Mouse (Mus musculus): ENCODE data around the gene Pyy.

Pyy gene

GRCm38 (mm10) chr11:102107732-102108131, at the start of gene Pyy:
Gene Pyy (minus strand): TSS chr11:102107832.
- DNase-seq (ENCODE audit: extremely low spot score) = no peak

- no peak for DNase-seq (ENCODE audit: extremely low spot score)
These were observed 49.1 kb upstream of the Pyy start for GRCm38 (mm10) chr11:102156786-102157089.

- DNase-seq (ENCODE audit: extremely low spot score) = peak; percentile 87
These were observed 48.6 kb upstream of the Pyy start, which contains the start of gene Tmem101 for GRCm38 (mm10) chr11:102156039-102156785. Gene Tmem101 (minus strand): TSS chr11:102156404.

- DNase-seq (ENCODE audit: extremely low spot score) = no peak
These were observed 39.8 kb upstream of the Pyy start for GRCm38 (mm10) chr11:102147213-102147989.

GRCm38 (mm10) chr11:102146531-102146930, 38.9 kb upstream of the Pyy start:
- no peak for DNase-seq (ENCODE audit: extremely low spot score)

- DNase-seq (ENCODE audit: extremely low spot score) = no peak
These were observed 38.4 kb upstream of the Pyy start for GRCm38 (mm10) chr11:102146005-102146404.

- peak; percentile 45 for DNase-seq (ENCODE audit: extremely low spot score)
These were observed 37.9 kb upstream of the Pyy start, which contains the start of gene Nags for GRCm38 (mm10) chr11:102145471-102146001. Gene Nags (plus strand): TSS chr11:102145513.

- no peak for DNase-seq (ENCODE audit: extremely low spot score)
These were observed 37.4 kb upstream of the Pyy start for GRCm38 (mm10) chr11:102144957-102145470.

- no peak for DNase-seq (ENCODE audit: extremely low spot score)
These were observed 34.7 kb upstream of the Pyy start for GRCm38 (mm10) chr11:102142355-102142754.

- DNase-seq (ENCODE audit: extremely low spot score) = peak; percentile 76
These were observed 32.9 kb upstream of the Pyy start for GRCm38 (mm10) chr11:102140508-102140907.

- DNase-seq (ENCODE audit: extremely low spot score) = no peak
These were observed 30.8 kb upstream of the Pyy start for GRCm38 (mm10) chr11:102138447-102138740.

- DNase-seq (ENCODE audit: extremely low spot score) = peak; percentile 69
These were observed 30.2 kb upstream of the Pyy start for GRCm38 (mm10) chr11:102137625-102138446.

GRCm38 (mm10) chr11:102134516-102134915, 26.9 kb upstream of the Pyy start:
- DNase-seq (ENCODE audit: extremely low spot score) = no peak

GRCm38 (mm10) chr11:102117386-102117785, 9.8 kb upstream of the Pyy start:
- no peak for DNase-seq (ENCODE audit: extremely low spot score)

GRCm38 (mm10) chr11:102116241-102116640, 8.6 kb upstream of the Pyy start:
- DNase-seq (ENCODE audit: extremely low spot score) = no peak

GRCm38 (mm10) chr11:102111576-102111975, 3.9 kb upstream of the Pyy start:
- no peak for DNase-seq (ENCODE audit: extremely low spot score)

GRCm38 (mm10) chr11:102106911-102107310, 721 bp downstream of the Pyy start:
- DNase-seq (ENCODE audit: extremely low spot score) = no peak

- peak; percentile 72 for DNase-seq (ENCODE audit: extremely low spot score)
These were observed 5.0 kb downstream of the Pyy start for GRCm38 (mm10) chr11:102102485-102103258.

- DNase-seq (ENCODE audit: extremely low spot score) = no peak
These were observed 6.4 kb downstream of the Pyy start, which contains the start of gene Ppy for GRCm38 (mm10) chr11:102101219-102101618. Gene Ppy (minus strand): TSS chr11:102101319.

GRCm38 (mm10) chr11:102096887-102097391, 10.7 kb downstream of the Pyy start:
- DNase-seq (ENCODE audit: extremely low spot score) = peak; percentile 92

GRCm38 (mm10) chr11:102096446-102096845, 11.2 kb downstream of the Pyy start:
- no peak for DNase-seq (ENCODE audit: extremely low spot score)

All from embryo, embryonic 9.5 days (tissue).